Mouse (Mus musculus): ENCODE data around the gene Cracr2a. TPM values are rescaled to one million over a fixed set of nuclear protein-coding genes. Genes with fewer than 3 reads are reported as not detected.

Cracr2a gene
- polyA plus RNA-seq, 1 experiment from 2014 or later, result 1.1 TPM

DNA sequence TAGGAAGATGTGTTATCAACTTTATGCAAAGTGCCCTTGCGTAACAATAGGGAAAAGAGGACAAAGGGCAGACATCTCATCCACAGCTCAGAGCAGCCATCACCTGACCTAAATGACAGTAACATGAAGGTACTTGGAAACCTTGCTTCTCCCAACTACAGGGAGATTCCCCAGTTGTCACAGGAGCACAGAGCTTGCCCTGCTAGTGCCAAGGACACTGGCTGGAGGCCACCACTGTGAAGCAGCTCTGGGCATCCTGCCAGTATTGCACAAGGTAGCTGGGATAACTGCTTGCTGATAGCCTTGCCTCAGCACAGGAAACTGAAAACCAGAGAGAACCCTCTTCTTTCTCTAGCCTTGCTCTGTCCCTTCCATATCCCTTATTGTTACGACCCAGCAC lies 31.7 kb upstream of the Cracr2a start:
- H3K36me3 ChIP-seq (ENCODE audit: control insufficient read depth, insufficient read depth), result no peaks in the 10 kb centered on the region
- 30% methylated on average over 2 of the region's 2 CpGs for WGBS
- no peaks in the 10 kb centered on the region for H3K9me3 ChIP-seq (ENCODE audit: control insufficient read depth)
- H3K4me3 ChIP-seq (ENCODE audit: low read depth, low read length), result no peak overlapping the region
- ATAC-seq, result peak; percentile 87
- TF ChIP-seq CTCF (IDR thresholded peaks at IDR 0.05; ENCODE audit: low read depth), result no peak
- no peak overlapping the region for H3K9ac ChIP-seq (ENCODE audit: low read depth, low read length)
- H3K27me3 ChIP-seq (replicated peaks; ENCODE audit: control insufficient read depth, insufficient read depth, low read length), result no peaks in the 10 kb centered on the region
- H3K27ac ChIP-seq (ENCODE audit: low read depth, low read length), result no peak overlapping the region
- H3K4me1 ChIP-seq (replicated peaks; ENCODE audit: control insufficient read depth, insufficient read depth, low read length), result no peaks in the 10 kb centered on the region
- H3K4me2 ChIP-seq (replicated peaks; ENCODE audit: low read depth), result no peak overlapping the region

GRCm38 (mm10) chr6:127530206-127530605 lies 30.9 kb upstream of the Cracr2a start:
- H3K4me3 ChIP-seq (ENCODE audit: low read depth, low read length), result no peak overlapping the region
- H3K4me1 ChIP-seq (replicated peaks; ENCODE audit: control insufficient read depth, insufficient read depth, low read length), result no peaks in the 10 kb centered on the region
- H3K36me3 ChIP-seq (ENCODE audit: control insufficient read depth, insufficient read depth), result no peaks in the 10 kb centered on the region
- H3K9me3 ChIP-seq (ENCODE audit: control insufficient read depth), result no peaks in the 10 kb centered on the region
- H3K9ac ChIP-seq (ENCODE audit: low read depth, low read length), result no peak overlapping the region
- no peak for TF ChIP-seq CTCF (IDR thresholded peaks at IDR 0.05; ENCODE audit: low read depth)
- no peaks in the 10 kb centered on the region for H3K27me3 ChIP-seq (replicated peaks; ENCODE audit: control insufficient read depth, insufficient read depth, low read length)
- no peak for ATAC-seq
- no peak overlapping the region for H3K4me2 ChIP-seq (replicated peaks; ENCODE audit: low read depth)
- 42% methylated on average over 3 of the region's 3 CpGs for WGBS
- H3K27ac ChIP-seq (ENCODE audit: low read depth, low read length), result no peak overlapping the region

DNA sequence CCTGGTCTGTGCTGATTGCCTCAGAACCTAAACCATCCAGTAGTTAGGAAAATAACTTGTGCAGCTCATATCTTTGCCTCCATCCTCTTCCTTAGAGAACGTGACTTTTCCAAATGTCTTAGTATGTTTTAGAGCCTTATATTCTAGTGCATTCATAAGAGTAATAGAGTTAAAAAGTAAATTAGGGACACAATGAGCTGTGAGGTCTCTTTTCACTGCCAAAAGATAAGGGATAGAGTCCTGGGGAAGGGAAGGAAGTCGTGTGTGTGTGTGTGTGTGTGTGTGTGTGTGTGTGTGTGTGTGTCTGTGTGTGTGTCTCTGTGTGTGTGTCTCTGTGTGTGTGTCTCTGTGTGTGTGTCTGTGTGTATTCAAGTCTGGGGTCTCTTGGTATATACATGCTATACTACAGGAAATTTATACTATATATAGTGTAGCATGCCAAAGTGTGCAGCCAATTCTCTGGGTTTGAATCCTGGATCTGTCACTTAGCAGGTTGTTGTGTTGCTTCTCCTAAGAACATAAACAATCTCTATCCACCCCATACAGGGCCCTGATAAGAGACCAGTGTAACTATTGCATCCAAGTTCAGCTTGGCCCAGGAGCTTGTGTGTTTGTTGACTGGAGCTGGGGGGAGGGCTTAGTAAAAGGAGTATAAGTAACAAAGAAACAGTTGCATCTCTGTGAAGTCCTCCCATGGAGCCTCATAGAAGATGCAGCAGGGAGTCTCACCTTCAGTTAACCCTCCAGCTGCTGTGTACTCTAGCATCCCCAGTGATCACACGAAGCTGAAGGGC lies 29.5 kb upstream of the Cracr2a start:
- TF ChIP-seq CTCF (IDR thresholded peaks at IDR 0.05; ENCODE audit: low read depth), result no peak
- no peak overlapping the region for H3K27ac ChIP-seq (ENCODE audit: low read depth, low read length)
- 39% methylated on average over 3 of the region's 3 CpGs for WGBS

GRCm38 (mm10) chr6:127532304-127532703 lies 28.8 kb upstream of the Cracr2a start:
- TF ChIP-seq CTCF (IDR thresholded peaks at IDR 0.05; ENCODE audit: low read depth), result no peak
- Histone ChIP-seq H3K27me3 (replicated peaks; ENCODE audit: control insufficient read depth, insufficient read depth, low read length) (no peaks in the 10 kb centered on the region), H3K36me3 (ENCODE audit: control insufficient read depth, insufficient read depth) (no peaks in the 10 kb centered on the region), H3K9me3 (ENCODE audit: control insufficient read depth) (no peaks in the 10 kb centered on the region), H3K4me2 (replicated peaks; ENCODE audit: low read depth) (no peak overlapping the region), H3K9ac (ENCODE audit: low read depth, low read length) (no peak overlapping the region), H3K4me1 (replicated peaks; ENCODE audit: control insufficient read depth, insufficient read depth, low read length) (no peaks in the 10 kb centered on the region), H3K27ac (ENCODE audit: low read depth, low read length) (no peak overlapping the region), H3K4me3 (ENCODE audit: low read depth, low read length) (no peak overlapping the region)
- no peak for ATAC-seq
- WGBS, result 58% methylated on average over 5 of the region's 5 CpGs

More for the DNA sequence above, 29.5 kb upstream of the Cracr2a start:
- H3K4me3 ChIP-seq (ENCODE audit: low read depth, low read length), result no peak overlapping the region
- H3K9ac ChIP-seq (ENCODE audit: low read depth, low read length), result no peak overlapping the region
- ATAC-seq, result no peak
- no peaks in the 10 kb centered on the region for H3K9me3 ChIP-seq (ENCODE audit: control insufficient read depth)
- H3K4me2 ChIP-seq (replicated peaks; ENCODE audit: low read depth), result no peak overlapping the region
- no peaks in the 10 kb centered on the region for H3K4me1 ChIP-seq (replicated peaks; ENCODE audit: control insufficient read depth, insufficient read depth, low read length)
- H3K27me3 ChIP-seq (replicated peaks; ENCODE audit: control insufficient read depth, insufficient read depth, low read length), result no peaks in the 10 kb centered on the region
- H3K36me3 ChIP-seq (ENCODE audit: control insufficient read depth, insufficient read depth), result no peaks in the 10 kb centered on the region

- no peak for TF ChIP-seq CTCF (IDR thresholded peaks at IDR 0.05; ENCODE audit: low read depth)
- no peaks in the 10 kb centered on the region for H3K4me1 ChIP-seq (replicated peaks; ENCODE audit: control insufficient read depth, insufficient read depth, low read length)
- H3K27me3 ChIP-seq (replicated peaks; ENCODE audit: control insufficient read depth, insufficient read depth, low read length), result no peaks in the 10 kb centered on the region
- ATAC-seq, result no peak
- H3K4me3 ChIP-seq (ENCODE audit: low read depth, low read length), result no peak overlapping the region
- no peak overlapping the region for H3K9ac ChIP-seq (ENCODE audit: low read depth, low read length)
- 79% methylated on average over 5 of the region's 5 CpGs for WGBS
- no peak overlapping the region for H3K27ac ChIP-seq (ENCODE audit: low read depth, low read length)
- H3K36me3 ChIP-seq (ENCODE audit: control insufficient read depth, insufficient read depth), result no peaks in the 10 kb centered on the region
- H3K4me2 ChIP-seq (replicated peaks; ENCODE audit: low read depth), result no peak overlapping the region
- H3K9me3 ChIP-seq (ENCODE audit: control insufficient read depth), result no peaks in the 10 kb centered on the region
These were observed 27.4 kb upstream of the Cracr2a start for GRCm38 (mm10) chr6:127533766-127534165.

DNA sequence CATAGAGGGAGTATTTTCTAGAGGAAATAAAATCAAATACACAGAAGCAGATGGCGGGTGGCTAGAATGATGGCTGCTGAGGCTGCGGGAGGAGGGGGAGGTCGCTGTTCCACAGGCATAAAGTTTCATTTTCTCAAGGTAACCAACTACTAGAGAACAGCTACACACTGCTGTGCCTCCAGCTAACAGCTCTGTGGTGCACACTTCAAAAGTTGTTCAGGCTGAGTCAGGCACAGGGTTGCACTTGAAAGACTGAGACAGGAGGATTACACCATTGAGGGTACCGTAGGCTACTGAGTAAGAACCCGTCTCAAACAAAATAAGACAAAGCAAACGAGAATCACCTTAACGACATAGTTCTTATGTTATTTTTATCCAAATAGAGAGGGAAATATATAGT lies 24.1 kb upstream of the Cracr2a start:
- H3K4me3 ChIP-seq (ENCODE audit: low read depth, low read length), result no peak overlapping the region
- H3K9me3 ChIP-seq (ENCODE audit: control insufficient read depth), result no peaks in the 10 kb centered on the region
- H3K4me1 ChIP-seq (replicated peaks; ENCODE audit: control insufficient read depth, insufficient read depth, low read length), result no peaks in the 10 kb centered on the region
- H3K27ac ChIP-seq (ENCODE audit: low read depth, low read length), result no peak overlapping the region
- no peak for ATAC-seq
- WGBS, result 70% methylated on average over 7 of the region's 7 CpGs
- H3K4me2 ChIP-seq (replicated peaks; ENCODE audit: low read depth), result no peak overlapping the region
- 0 out of 2 replicates have a peak, but pooled peaks cover 6% of the 10 kb centered on the region for H3K27me3 ChIP-seq (replicated peaks; ENCODE audit: control insufficient read depth, insufficient read depth, low read length)
- no peaks in the 10 kb centered on the region for H3K36me3 ChIP-seq (ENCODE audit: control insufficient read depth, insufficient read depth)
- no peak for TF ChIP-seq CTCF (IDR thresholded peaks at IDR 0.05; ENCODE audit: low read depth)
- no peak overlapping the region for H3K9ac ChIP-seq (ENCODE audit: low read depth, low read length)
